Mouse (Mus musculus): ENCODE data around the gene Cdhr3. TPM values are rescaled to one million over a fixed set of nuclear protein-coding genes. Genes with fewer than 3 reads are reported as not detected.

The Cdhr3 gene
- polyA plus RNA-seq, 1 experiment from 2014 or later: 0.80 TPM

DNA sequence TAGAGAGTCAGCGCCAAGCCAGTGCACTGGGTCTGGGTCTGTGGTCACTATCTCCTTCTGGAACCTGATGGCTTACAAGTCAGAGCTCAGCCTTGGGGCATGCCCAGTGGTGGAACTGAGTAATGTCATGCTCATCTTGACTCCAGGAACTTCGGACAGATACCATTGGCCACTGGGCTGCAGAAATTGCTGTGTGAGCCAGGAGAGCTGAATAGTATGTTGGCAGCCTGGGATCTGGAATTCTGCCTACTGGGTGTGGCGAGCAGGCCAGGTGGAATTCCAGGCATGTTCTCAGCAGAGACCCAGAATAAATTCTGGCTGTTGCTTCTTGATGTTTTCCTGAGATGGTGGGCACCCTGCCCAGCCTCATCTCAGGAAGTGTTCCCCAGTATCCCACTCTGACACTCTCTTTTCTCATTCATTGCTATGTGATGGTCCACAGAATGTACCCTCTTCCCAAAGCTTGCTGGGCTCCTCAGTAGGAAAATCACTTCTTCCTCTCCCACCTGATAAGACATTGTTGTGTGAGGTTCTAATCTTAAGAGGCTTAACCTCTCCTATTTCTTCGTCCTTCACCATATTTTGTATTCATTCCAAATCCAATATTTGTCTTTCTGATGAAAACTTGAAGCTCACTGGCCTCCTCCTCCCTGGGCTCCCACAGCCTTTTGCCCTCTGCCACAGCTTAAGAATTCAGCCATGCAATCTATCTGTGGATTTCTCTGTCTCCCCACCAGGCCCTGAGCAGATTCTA is 97.4 kb downstream of the Cdhr3 start:
- H3K27me3 ChIP-seq (ENCODE audit: control insufficient read depth, insufficient read depth, low read length): no peaks in the 10 kb centered on the region
- no peak overlapping the region for H3K9ac ChIP-seq (ENCODE audit: low read length)
- H3K4me1 ChIP-seq (ENCODE audit: control insufficient read depth, insufficient read depth, low read length): 0 out of 2 replicates have a peak, but pooled peaks cover 5% of the 10 kb centered on the region
- H3K36me3 ChIP-seq (ENCODE audit: control insufficient read depth, insufficient read depth, low read length): no peaks in the 10 kb centered on the region
- H3K27ac ChIP-seq (ENCODE audit: low read length): no peak overlapping the region
- ATAC-seq (ENCODE audit: insufficient read depth, low FRiP score): no peak; the same call in 1 of the 2 replicates
- 66% methylated on average over 4 of the region's 4 CpGs for WGBS
- no peak overlapping the region for H3K4me2 ChIP-seq (ENCODE audit: low read depth, low read length)
- H3K4me3 ChIP-seq (replicated peaks; ENCODE audit: low read length): no peak overlapping the region
- H3K9me3 ChIP-seq (replicated peaks; ENCODE audit: control insufficient read depth, low read length): no peaks in the 10 kb centered on the region

DNA sequence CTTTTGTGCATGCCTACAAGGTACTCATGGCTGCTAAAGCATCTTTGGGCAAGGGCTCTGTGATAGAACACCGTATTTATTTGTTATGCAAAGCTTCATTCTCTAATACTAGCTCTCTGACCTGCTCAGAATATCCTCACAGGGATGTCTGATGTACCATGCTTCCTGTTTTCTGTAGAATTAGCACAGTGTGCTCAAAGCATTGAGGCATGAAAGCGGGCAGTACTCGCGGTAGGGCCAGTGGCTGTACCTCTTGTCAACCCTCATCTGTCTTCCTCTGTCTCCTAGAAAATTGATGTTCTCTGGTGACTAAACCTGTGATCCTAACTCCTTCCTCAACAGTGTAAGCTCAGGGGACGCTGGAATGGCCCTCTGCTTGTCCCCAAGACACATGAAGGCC is 98.6 kb downstream of the Cdhr3 start:
- no peak overlapping the region for H3K4me3 ChIP-seq (replicated peaks; ENCODE audit: low read length)
- ATAC-seq (ENCODE audit: insufficient read depth, low FRiP score): no peak

DNA sequence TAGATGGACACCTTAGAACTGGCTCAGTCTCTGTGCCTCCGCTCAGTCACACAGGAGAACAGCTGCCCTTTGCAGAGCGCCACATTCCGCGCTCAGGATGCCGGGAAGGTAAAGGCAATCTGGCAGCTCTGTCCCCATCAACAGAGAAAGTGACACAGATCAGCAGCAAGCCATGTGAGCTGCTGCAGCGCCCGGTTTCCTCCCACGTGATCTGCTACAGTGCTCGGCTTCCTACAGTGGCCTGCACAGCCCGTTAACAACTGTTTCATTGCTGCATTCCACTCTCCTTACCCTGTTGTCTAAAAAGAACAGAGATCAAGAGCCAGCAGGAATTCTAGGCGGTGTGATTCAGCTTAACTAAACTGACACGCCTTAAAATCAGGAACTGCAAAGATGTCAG is 102.9 kb downstream of the Cdhr3 start:
- Histone ChIP-seq H3K27ac (ENCODE audit: low read length) (no peak overlapping the region), H3K36me3 (ENCODE audit: control insufficient read depth, insufficient read depth, low read length) (no peaks in the 10 kb centered on the region), H3K4me1 (ENCODE audit: control insufficient read depth, insufficient read depth, low read length) (no peaks in the 10 kb centered on the region), H3K4me2 (ENCODE audit: low read depth, low read length) (no peak overlapping the region), H3K27me3 (ENCODE audit: control insufficient read depth, insufficient read depth, low read length) (no peaks in the 10 kb centered on the region), H3K4me3 (replicated peaks; ENCODE audit: low read length) (no peak overlapping the region), H3K9ac (ENCODE audit: low read length) (no peak overlapping the region), H3K9me3 (replicated peaks; ENCODE audit: control insufficient read depth, low read length) (no peaks in the 10 kb centered on the region)
- 52% methylated on average over 12 of the region's 12 CpGs for WGBS
- ATAC-seq (ENCODE audit: insufficient read depth, low FRiP score): no peak

More for the DNA sequence above, 98.6 kb downstream of the Cdhr3 start:
- Histone ChIP-seq H3K4me2 (ENCODE audit: low read depth, low read length) (no peak overlapping the region), H3K4me1 (ENCODE audit: control insufficient read depth, insufficient read depth, low read length) (0 out of 2 replicates have a peak, but pooled peaks cover 5% of the 10 kb centered on the region), H3K9ac (ENCODE audit: low read length) (no peak overlapping the region), H3K9me3 (replicated peaks; ENCODE audit: control insufficient read depth, low read length) (no peaks in the 10 kb centered on the region), H3K27me3 (ENCODE audit: control insufficient read depth, insufficient read depth, low read length) (no peaks in the 10 kb centered on the region), H3K36me3 (ENCODE audit: control insufficient read depth, insufficient read depth, low read length) (no peaks in the 10 kb centered on the region), H3K27ac (ENCODE audit: low read length) (no peak overlapping the region)
- 66% methylated on average over 5 of the region's 5 CpGs for WGBS

DNA sequence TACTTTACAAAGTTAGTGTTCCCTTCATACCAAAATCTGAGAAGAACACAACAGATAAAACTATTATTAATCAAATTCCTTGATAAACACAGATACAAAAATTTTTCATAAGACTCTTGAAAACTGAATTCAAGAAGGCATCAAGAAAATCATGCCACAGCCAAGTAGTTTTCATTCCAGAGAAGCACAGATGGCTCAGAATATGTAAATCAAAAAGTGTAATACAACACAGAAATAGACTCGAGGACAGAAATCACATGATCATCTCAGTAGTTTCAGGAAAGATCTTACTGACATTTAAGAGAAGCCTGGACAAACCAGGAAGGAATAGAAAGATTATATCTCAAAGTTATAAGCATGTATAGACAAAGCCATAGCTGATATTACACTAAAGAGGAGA is 106.4 kb downstream of the Cdhr3 start:
- H3K36me3 ChIP-seq (ENCODE audit: control insufficient read depth, insufficient read depth, low read length): no peaks in the 10 kb centered on the region
- no peak for ATAC-seq (ENCODE audit: insufficient read depth, low FRiP score)
- H3K4me3 ChIP-seq (replicated peaks; ENCODE audit: low read length): no peak overlapping the region
- H3K9me3 ChIP-seq (replicated peaks; ENCODE audit: control insufficient read depth, low read length): no peaks in the 10 kb centered on the region
- 50% methylated on average over 1 of the region's 1 CpGs for WGBS
- no peaks in the 10 kb centered on the region for H3K27me3 ChIP-seq (ENCODE audit: control insufficient read depth, insufficient read depth, low read length)
- no peak overlapping the region for H3K27ac ChIP-seq (ENCODE audit: low read length)
- no peaks in the 10 kb centered on the region for H3K4me1 ChIP-seq (ENCODE audit: control insufficient read depth, insufficient read depth, low read length)
- no peak overlapping the region for H3K4me2 ChIP-seq (ENCODE audit: low read depth, low read length)
- H3K9ac ChIP-seq (ENCODE audit: low read length): no peak overlapping the region

Small RNA genes within 50 kb of the gene (microRNA-seq; reads per million reads assigned to microRNA genes)
- not detected for gene Gm22904

Other genes with a start within 250 kb of the Cdhr3 start
- 188 and 210 TPM in 2 replicates for gene Sypl, start 139.0 kb downstream of the Cdhr3 start, polyA plus RNA-seq (2015; fragmentation: Nextera tagmentation; extraction: Ambion mirVana)
- 12.4 and 13.3 TPM in 2 replicates for gene Atxn7l1, start 54.8 kb upstream of the Cdhr3 start, polyA plus RNA-seq (2015; fragmentation: Nextera tagmentation; extraction: Ambion mirVana)

All from stomach, embryonic 16.5 days (tissue).